Mouse (Mus musculus) forelimb bud, embryonic 11.5 days (tissue): ENCODE measurements around the gene B3gnt6.
"Not testable (repeated sequence)": the region's sequence is repeated elsewhere in the genome, so short reads cannot be mapped to it uniquely, and the experiment has no call there.

Experiments used
- DNase-seq: peaks from one replicate; pipeline ENCODE4 v3.0.0-alpha.2; 2012; ENCODE audit warnings: low read depth, low spot score

The B3gnt6 gene

DNA sequence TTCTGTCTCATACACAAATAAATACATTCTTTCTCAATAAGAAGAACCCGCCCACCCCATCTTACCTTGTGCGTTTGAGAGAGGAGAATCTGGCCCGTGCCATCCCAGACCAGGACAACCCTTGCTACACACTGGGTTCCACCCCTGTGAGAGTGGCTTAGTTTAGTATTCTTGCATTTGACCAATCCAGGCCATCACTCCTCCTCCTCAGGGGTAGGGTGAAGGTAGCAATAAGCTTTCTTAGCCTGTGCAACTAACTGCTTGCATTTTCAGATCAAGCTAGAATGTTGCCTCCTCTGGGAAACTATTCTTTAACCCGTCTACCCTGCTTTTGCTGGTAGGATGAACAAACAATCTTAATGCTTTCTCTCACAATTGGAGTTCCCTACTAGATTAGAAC, at the start of gene B3gnt6:
TSS of gene B3gnt6 (minus strand) at position 101 of the 400 bp plus-strand sequence.
- no peak for DNase-seq

DNA sequence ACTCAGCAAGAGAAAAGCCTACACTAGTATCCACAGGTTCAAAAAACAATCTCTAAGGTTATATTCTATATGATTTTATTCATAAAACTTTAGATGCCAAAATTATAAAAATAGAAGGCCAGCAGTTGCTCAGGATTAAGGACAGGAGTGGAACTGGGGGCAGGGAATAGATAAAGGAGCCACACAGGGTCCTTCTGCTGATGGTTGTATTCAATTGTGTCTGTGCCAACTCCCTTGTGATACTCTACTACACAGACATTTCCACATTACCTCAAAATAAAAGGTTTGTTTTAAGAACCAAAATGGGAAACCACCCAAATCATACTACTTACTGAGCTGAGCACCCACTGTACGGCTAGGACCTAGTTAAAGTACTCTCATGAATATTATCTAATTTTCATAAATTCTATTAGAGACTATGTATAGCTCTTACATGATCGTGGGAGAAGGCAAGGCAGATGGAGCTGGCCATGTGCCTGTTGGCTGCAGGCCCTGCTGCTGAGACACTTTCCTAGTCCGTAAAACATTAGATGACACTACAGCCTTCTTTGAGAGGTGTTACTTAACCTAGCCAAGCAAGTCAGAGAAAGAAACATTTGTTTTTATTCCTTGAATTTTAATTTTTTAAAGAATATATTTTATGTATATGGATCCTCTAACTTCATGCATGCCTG, 37.5 kb upstream of the B3gnt6 start:
- DNase-seq, result no peak

DNA sequence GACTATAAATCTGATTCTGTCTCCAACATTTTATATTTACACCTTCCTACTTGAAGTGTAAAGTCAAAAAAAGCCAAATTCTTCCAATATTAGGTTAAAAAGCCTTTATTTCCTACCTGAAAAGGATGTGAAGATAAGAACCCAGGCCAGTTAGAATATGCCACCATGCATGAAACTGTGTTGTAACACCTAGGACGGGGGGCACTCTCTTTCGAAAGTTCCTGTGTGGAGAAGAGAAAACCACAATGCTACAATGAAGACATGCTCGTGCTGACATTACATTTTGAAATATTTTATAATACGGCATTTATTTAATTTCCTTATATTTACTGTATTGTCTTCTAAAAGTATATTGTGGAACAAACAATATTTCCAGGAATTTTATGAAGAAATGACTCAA, 24.5 kb upstream of the B3gnt6 start:
- DNase-seq, result no peak

DNA sequence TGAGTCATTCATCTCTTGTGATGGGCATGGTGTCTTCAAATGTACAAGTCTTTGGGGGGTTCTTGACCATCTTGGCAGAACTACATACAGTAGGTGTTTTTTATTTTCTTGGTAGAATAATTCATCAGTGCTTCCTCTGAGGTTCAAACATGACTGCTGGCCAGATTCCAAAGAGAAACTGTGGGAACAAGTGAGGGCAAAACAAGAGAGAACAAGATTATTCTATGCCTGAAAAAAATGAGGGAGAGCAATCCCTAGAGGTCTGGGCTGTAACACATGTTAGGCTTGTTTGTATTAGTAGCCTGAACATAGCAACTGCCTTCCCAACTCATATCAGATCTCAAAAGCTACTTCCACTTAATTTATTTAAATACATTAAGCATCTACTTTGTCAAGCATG, 17.4 kb upstream of the B3gnt6 start:
- DNase-seq, result no peak

DNA sequence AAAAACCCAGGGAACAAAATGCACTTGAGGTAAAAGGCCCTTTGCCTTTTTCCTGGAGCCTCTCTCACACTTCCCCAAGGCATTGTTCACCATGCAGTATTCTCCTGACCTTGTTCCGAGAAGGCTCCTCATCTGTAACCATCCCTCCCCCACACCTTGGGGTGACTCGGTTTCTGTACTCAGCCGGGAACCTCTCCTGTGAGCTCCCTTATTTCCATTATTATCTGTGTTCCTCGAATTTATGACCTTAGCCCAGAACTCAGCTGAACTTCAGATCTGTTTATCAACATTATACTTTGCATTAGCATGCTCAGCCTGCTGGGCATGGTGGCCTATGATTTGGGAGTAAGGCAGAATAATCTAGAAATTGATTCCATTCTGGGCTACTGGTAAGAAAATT, 3.7 kb upstream of the B3gnt6 start:
- no peak for DNase-seq

DNA sequence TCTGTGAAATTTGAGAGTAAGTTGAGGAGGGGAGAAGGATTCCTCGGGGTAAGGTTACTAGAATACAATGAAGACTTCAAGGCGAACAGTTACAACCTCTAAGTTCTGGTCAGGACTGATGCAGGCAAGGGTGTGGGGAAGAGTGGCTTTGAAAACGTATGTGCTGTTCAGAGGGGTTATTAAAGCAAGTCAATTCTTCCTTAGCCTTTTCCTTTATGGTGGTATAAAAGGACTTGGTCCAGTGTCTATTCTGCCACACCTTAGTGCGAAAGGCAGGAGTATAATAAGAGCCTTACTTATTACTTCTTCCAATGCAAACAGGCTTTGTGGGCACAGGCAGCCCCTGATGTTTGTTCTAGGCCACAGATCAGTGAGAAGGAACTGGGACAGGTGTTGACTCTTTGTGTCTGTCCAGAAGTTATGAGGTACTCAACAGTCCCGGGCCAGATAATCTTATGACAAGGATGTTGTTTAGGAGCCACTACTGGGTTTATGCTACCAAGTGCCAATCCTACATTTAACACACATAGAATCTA, 2.3 kb upstream of the B3gnt6 start:
- no peak for DNase-seq

DNA sequence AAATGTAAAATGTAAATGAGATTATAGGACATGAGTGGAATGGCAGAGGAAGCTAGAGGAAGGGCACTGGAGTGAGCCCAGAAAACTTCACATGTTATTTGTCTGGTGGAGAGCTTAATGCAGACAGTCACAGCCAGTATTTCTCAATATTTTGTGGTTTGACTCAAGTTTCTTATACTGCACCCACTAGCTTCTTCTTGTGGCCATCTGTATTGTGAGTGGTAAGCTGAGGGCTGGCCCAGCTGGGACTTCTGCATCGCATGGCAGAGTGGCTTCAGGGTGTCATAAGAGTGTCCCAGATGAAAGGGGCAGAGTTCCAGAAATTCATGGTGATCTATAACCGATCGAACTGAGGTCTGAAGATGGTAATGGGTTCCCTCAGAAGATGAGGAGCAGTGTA, 1.1 kb upstream of the B3gnt6 start:
- DNase-seq, result no peak

DNA sequence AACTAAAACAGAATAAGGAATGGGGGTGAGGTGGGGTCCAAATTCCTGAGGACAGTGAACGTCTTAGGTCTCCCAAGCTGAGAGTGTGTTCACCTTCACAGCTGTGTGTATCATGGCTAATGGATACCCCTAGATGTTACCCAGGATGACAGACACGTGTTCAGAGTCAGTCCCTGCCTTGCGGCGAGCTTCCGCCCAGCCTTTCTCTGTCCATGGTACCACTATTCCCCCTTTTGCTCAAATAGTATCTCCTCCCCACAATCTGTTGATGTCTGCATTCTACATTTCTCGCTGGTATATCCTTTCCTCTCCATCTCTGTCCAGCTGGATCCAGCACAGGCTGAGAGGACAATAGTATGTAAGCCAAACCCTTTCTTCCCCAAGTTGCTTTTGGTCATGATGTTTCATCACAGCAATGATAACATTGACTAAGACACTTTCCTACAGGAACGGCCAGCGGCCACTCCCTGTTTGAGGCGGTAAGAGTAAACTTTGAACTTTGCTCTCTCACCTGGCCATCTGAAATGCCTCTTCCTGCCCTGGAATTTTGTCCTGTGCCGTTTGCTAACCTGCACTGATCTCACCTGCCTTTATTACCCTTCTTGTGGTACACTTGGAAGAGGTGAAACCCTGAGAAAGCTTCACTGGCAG, 4.0 kb downstream of the B3gnt6 start:
- no peak for DNase-seq

DNA sequence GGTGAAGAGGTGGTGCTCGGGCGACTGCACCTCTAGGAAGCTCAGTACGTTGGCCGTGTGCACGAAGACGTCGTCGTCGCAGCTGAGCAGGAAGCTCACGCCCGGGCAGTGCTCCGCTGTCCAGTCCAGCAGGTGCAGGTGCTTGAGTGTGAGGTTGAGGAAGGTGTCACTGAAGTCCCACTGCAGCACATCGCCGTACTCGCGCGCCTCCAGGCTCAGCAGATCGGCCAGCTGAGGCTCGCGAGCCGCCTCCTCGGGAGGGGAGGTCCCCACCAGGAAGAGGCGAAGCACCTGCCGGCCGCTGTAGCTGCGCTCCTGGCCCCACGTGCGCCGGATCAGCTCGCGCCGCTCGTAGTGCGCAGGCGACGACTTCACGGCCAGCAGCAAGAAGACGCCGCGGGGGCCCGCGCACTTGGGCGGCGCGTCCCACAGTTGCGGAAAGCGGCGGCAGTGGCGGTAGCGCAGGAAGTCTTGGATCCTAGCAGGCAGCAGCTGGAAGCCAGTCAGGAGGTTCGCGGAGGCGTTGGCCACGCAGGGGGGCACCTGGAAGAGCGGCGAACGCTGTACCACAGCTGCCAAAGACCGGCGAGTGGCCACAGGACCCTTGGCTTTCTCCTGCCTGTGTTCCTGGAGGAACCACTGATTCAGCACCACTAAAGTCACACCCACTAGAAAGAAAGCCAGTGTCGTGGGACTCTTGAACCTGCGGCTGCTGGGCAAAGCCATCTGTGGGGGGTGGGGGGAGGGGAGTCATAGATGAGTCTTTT, 5.1 kb downstream of the B3gnt6 start:
- no peak for DNase-seq

DNA sequence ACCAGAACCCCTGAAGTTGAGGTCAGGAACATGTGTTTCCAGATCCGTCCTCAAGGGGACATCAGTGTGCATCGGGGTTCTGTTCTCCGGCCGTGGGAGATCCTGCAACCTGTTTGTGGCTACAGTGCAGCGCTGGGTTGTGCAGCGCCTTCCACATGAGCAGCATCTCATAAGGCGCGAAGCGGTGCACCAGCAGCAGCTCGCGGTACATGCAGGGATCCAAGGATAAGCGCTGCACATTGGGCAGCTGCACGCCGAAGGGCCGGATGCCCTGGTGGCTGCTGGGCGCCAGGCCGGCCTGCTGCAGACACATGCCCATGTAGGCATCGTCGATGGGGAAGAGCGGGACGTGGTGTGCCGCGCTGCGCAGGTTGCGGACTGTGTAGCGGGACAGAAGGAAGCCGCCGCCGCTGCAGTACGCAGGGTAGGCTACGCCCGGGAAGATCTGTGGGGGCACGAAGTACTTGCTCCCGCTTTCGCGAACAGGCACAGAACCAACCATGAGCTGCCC, 5.7 kb downstream of the B3gnt6 start:
- no peak for DNase-seq

DNA sequence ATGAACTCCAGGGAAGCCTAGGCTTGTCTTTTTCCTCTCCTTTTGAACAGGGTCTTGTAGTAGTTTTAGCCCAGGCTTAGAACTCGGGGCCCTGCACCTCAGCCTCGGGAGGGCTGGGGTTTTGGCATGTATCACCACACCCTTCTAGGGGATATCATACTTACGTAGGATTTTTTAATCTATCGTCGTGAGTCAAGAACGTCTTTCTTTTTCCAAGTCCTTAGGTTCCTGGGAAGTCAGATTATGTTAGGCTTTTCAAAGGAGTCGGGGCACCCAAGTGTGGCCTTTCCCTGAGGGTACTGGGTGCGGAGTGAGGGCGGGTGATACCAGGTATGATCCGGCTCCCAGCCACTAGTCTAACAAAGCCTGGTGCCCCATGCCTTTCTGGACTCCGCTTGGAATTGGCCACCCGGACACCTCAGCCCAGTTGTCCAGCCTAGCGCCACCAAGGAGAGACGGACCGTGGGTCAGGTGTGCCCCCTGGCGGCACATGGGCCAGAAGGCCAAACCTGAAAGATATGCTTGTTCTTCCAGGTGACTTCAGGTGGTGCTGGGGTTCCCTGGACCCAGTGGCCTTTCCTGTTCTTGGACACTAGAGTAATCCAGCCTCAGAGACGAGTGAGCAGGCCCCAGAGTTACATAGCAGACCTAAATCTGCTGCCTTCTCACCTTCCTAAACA, 7.6 kb downstream of the B3gnt6 start:
- DNase-seq, result no peak

DNA sequence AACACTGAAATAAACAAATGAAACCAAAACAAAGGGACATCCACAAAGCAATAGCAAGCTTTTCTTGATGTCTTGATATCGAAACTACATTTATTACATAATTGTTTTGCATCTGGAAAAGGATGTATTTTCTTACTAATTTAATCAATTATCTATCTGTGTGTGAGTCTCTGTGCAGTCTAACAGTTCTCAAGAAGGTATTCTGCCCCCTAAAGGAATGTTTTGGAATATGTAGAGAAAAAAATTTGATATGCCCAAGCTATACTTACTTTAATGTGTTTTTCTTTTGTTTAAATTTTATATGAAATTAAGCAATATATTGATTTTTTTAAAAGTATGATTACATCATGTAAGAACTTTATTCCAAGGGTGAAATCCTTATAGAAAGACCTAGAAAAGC, 8.7 kb downstream of the B3gnt6 start:
- DNase-seq, result no peak

DNA sequence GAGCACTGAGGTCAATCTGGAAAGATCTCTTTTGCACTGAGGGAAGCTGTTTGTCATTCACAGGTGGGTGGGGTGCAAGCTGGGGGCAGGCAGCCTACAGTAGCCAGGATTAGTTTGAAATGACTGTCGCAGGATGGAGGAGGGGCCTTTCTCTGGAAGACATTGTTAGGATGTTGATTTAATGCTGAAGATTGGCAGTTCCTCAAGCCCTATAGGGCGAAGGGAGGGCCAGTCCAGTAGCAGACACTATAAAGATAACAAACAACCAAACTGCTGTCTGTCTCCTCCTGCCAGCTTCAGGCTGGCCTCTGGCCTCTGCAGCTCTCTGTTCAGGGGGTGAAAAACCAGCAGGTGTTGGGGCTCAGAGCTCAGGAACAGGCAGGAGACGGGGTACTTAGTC, 9.5 kb downstream of the B3gnt6 start:
- DNase-seq, result no peak

DNA sequence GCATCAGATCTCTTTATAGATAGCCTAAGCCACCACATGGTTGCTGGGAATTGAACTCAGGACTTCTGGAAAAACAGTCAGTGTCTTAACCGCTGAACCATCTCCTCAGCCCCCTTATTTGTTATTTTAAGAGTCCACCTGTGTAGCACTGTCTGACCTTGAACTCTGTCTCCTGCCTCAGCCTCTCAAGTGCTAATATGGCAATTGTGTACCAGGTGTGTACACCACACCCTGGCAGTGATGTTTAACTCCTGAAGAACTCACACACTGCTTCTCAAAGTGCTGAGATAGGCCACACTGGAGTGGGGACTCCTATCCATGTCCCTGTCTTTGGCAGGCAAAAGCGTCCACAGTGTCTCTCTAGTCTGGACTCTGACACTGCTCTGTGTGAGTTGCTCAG, 10.6 kb downstream of the B3gnt6 start:
- DNase-seq, result no peak

DNA sequence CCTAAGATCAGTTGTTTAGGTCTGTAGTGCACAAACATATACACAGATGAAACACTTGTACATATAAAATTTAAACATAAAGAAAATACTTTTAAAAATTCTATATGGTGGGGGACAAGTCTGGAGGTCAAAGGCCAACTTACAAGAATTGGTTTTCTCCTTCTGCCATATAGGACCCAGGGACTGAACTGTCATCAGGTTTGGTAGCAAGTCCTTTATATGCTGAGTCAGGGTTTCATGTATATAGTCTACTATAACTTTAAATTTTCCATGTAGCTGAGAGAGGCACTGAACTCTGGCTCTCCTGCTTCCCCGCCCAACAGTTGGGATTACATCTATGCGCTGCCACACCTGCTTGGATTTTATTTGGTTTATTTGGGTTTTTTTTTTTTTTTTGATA, 11.0 kb downstream of the B3gnt6 start:
- no peak for DNase-seq

DNA sequence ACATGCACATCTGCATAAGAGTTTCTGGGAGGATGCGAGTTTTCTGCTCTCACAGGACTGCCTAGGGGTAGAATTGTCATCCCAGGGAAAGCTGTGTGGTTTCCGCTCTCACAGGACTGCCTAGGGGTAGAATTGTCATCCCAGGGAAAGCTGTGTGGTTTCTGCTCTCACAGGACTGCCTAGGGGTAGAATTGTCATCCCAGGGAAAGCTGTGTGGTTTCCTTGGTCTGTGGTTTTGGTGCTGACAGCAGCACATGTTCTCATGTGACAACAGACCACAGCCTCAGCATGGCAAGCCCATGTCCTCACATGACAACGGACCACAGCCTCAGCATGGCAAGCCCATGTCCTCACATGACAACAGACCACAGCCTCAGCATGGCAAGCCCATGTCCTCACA, 11.9 kb downstream of the B3gnt6 start:
- DNase-seq, result not testable (repeated sequence)

DNA sequence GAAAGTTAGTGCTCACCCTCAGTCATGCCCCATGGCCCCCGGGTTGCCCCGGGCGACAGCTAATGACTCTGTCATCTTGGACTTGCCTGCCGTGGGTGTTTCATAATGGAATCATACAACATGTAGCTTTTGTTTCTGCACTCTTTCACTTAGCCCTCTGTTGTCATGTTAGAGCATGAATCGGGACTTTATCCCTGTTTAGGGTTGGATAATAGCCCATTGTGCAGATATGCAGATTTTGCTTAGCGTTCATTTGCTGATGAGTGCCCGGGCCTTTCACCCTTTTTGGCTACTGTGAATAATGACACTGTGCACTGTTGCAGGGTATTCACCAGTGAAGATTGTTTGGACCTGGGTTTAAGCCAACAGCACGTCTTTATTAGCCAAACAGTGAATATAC, 12.6 kb downstream of the B3gnt6 start:
- no peak for DNase-seq

DNA sequence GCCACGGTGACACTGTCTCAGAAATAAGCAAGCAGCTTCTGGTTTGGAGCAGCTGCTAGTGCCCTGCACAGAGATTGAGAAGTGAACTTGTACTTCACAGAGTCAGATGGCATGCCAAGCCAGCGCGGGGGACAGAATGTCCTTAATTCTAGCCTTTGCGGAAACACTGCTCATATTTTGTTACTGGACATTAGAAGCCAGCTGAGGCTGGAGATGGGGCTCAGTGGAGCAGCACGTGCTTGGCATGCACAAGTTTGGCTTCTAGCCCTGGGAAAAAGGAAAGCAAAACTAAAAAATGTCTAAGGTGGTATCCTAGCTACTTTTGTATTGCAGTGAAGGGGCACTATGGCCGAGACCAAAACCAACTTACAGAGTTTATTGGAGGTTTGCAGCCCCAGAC, 14.0 kb downstream of the B3gnt6 start:
- DNase-seq, result no peak

DNA sequence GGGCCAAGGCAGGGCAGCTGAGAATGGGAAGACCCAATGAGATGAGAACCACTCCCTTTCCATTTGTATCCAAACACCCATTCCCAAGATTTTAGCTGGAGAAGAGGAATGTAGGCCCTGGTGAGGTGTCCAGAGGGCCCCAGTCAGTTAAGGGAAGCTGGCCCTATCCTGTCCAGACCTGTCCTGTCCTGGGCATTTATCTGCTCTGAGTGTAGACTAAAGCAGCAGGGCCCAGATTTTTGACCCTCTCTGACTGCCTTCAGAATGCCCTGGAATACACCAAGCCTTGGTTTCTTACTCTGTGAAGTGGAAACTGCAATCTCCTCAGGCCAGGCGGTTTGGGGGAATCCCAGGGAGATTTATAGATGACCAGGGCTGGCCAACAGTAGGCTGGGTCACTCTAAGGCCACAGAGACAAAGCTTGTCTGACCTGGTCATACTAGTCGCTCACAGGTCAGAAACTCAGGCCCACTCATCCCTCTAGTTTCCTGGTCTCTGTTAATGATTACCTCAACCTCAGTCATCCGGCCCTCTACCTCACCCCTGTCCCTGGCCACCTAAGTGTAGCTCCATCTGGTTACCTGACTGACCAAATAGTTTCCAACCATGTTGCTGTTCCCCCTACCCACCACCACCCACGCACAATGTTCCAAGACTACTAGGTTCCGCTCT, 20.6 kb downstream of the B3gnt6 start:
- no peak for DNase-seq

DNA sequence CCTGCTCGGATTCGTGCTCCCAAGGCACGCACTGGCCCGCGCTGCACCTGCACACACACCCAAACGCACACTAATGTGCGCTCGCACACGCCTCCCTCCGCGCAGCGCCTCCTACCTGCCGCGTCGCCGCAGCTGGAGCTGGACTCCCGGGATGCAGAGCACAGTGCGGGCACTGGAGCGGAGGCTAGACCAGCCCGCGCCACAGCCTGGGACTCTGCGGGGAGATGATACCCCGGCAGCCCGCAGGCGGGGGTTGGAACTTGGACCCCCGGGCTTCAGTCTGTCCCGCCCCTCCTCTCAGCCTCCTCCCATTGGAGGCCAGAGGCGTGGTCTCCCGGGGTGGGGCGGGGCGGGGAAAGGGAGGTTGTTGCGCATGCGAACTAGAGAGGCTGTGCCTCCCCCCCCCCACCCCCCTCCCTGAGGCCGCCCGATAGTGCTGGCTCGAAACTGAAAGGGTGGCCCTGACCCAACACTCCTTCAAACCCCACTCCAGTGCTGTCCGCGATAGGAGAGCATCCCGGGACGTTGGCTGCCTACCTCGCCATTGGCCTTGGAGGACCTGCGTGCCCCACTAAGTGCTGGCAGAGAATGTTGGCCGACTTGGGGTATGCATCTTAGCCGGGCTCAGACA, 21.2 kb downstream of the B3gnt6 start, which contains the start of gene Capn5:
TSS of gene Capn5 (minus strand) at position 346 of the 631 bp plus-strand sequence.
- peak; percentile 57 for DNase-seq

DNA sequence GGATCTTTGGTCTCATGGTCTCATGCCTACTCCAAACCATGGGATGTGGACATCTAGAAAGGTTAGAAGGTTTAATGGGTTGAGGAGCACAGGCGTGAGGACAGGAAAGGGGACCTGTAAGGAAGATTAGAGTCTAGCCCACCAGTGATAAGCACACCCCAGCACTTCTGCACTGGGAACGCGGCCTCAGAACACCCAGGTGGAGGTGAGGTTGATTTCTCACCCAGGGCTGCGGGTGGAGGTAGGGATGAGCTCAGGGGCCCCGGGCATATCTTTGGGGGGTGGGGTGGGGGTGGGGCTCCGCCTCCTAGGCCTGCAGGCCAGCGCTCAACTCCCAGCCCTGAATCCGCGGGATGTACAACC, 21.7 kb downstream of the B3gnt6 start:
- DNase-seq, result no peak
